Mouse (Mus musculus) midbrain, embryonic 11.5 days (tissue): ENCODE measurements around the gene Brsk1. TPM values are rescaled to one million over a fixed set of nuclear protein-coding genes. Genes with fewer than 3 reads are reported as not detected.

Experiments used
- ATAC-seq: fragments of 200-750 bp; cut with Nextera tagmentation; 2 replicates; pipeline ENCODE4 v1.8.0; 2017; ENCODE audit warnings: moderate TSS enrichment, moderate library complexity; ENCODE audit not compliant: low FRiP score
- DNase-seq: peaks from one replicate; pipeline ENCODE4 v3.0.0; 2015; ENCODE audit warnings: low spot score; ENCODE audit errors: missing footprints
- H3K27ac ChIP-seq: fragments of 300-500 bp; sonication (generic); 2 replicates; pipeline ENCODE4 v1.5.1; 2014; ENCODE audit warnings: low read depth, low read length
- H3K27me3 ChIP-seq: fragments of 300-500 bp; sonication (generic); 2 replicates; pipeline ENCODE4 v1.6.1; 2014; ENCODE audit warnings: mild to moderate bottlenecking, low read length, moderate library complexity, mixed read lengths; ENCODE audit not compliant: control insufficient read depth, insufficient read depth
- H3K36me3 ChIP-seq: fragments of 300-500 bp; sonication (generic); 2 replicates; pipeline ENCODE4 v1.6.1; 2014; ENCODE audit warnings: mild to moderate bottlenecking, low read length, moderate library complexity, mixed read lengths; ENCODE audit not compliant: control insufficient read depth, insufficient read depth
- H3K4me1 ChIP-seq: fragments of 300-500 bp; sonication (generic); 2 replicates; pipeline ENCODE4 v1.6.1; 2014; ENCODE audit warnings: low read length; ENCODE audit not compliant: control insufficient read depth, insufficient read depth
- H3K4me2 ChIP-seq: fragments of 300-500 bp; sonication (generic); 2 replicates; pipeline ENCODE4 v1.6.1; 2014; ENCODE audit warnings: mild to moderate bottlenecking, moderate library complexity
- H3K4me3 ChIP-seq: fragments of 300-500 bp; sonication (generic); 2 replicates; pipeline ENCODE4 v1.5.1; 2014; ENCODE audit warnings: low read depth, low read length
- H3K9ac ChIP-seq: fragments of 300-500 bp; sonication (generic); 2 replicates; pipeline ENCODE4 v1.6.1; 2014; ENCODE audit warnings: low read length
- H3K9me3 ChIP-seq: fragments of 300-500 bp; sonication (generic); 2 replicates; pipeline ENCODE4 v1.6.1; 2016; ENCODE audit warnings: low read length; ENCODE audit not compliant: control insufficient read depth
- WGBS: fragments of 180-500 bp; shearing (Covaris S2); extraction: QIAGEN DNeasy Blood & Tissue Kit; methylation state at CpG from one replicate; pipeline ENCODE4 v1.1.7; 2014; 5-methylcytosine and 5-hydroxymethylcytosine counted together
- polyA plus RNA-seq: library from polyadenylated mRNA; unstranded; fragments of >200 nt; fragmentation: Nextera tagmentation; extraction: Ambion mirVana; gene quantifications from 2 replicates; pipeline ENCODE4 v1.2.1, GENCODE M21; 2014

Gene Brsk1
- polyA plus RNA-seq, 1 experiment from 2014 or later: 3.2 TPM

DNA sequence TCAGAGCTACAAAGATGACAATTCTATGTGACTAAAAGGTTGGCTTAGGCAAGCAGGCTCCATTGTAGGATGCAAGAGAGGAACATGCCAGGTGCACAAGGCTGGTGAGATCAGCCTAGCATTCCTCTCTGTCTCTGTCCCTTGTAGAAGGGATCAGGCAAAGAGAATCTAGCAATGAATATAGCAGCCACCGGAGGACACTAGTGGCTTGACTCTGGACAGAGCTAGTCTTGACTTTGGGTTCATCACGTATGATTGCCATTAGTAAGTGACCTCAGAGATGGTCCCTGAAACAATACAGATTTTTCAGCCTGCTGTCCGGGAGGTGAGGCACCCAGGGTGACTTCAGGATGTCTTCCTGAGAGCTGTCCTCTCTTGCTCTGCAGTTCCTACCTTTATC is 22.2 kb downstream of the Brsk1 start:
- Histone ChIP-seq H3K9ac (no peak overlapping the region), H3K4me3 (no peak overlapping the region), H3K9me3 (no peaks in the 10 kb centered on the region), H3K27ac (no peak overlapping the region), H3K4me2 (no peak overlapping the region), H3K36me3 (peaks cover 28% of the 10 kb centered on the region), H3K27me3 (no peaks in the 10 kb centered on the region), H3K4me1 (no peaks in the 10 kb centered on the region)
- ATAC-seq (no peak), DNase-seq (no peak)
- WGBS: 84% methylated on average over 3 of the region's 3 CpGs

DNA sequence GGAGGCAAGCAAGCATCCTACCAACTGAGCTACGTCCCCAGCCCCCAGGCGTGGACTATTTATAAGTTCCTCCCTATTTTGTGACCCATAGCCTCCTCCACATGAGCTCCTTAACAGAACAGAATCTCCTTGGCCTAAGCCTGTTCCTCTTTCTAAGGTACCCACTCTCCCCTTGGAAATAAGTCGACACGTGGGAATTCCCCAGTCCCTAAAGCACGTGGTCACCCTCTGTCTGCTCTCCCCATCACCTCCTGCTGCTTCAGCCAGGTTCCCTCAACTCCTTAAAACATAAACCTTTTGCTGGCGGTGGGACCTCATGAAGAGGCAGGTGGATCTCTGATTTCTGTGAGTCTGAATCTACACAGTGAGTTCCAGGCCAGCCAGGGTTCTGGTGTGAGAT is 26.6 kb downstream of the Brsk1 start:
- H3K9me3 ChIP-seq: no peaks in the 10 kb centered on the region
- no peak for ATAC-seq
- H3K27me3 ChIP-seq: no peaks in the 10 kb centered on the region
- peaks cover 14% of the 10 kb centered on the region for H3K36me3 ChIP-seq
- no peak overlapping the region for H3K9ac ChIP-seq
- H3K4me3 ChIP-seq: no peak overlapping the region
- no peak overlapping the region for H3K4me2 ChIP-seq
- DNase-seq: no peak
- H3K27ac ChIP-seq: no peak overlapping the region
- 67% methylated on average over 6 of the region's 6 CpGs for WGBS
- no peaks in the 10 kb centered on the region for H3K4me1 ChIP-seq

DNA sequence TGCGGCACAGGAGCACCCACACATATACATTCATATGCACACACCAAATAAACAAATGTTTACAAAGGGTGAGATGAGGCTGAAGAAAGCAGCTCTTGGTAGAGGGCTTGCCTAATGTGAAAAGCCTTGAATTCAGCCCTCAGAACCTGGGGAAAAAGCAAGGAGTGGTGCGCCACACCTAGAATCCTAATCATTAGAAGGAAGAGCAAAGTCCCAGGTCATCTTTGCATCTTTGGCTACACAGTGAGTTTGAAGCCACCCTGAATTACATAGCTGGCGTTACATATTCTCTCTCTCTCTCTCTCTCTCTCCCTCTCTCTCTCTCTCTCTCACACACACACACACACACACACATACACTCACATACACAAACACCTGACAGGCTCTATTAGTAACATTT is 28.9 kb downstream of the Brsk1 start:
- Histone ChIP-seq H3K36me3 (peaks cover 3% of the 10 kb centered on the region; the same call in 1 of the 2 replicates), H3K27me3 (no peaks in the 10 kb centered on the region), H3K9ac (no peak overlapping the region), H3K9me3 (no peaks in the 10 kb centered on the region), H3K4me1 (no peaks in the 10 kb centered on the region), H3K4me2 (no peak overlapping the region), H3K27ac (no peak overlapping the region), H3K4me3 (no peak overlapping the region)
- no peak for DNase-seq
- WGBS: 94% methylated on average over 3 of the region's 3 CpGs
- no peak for ATAC-seq

DNA sequence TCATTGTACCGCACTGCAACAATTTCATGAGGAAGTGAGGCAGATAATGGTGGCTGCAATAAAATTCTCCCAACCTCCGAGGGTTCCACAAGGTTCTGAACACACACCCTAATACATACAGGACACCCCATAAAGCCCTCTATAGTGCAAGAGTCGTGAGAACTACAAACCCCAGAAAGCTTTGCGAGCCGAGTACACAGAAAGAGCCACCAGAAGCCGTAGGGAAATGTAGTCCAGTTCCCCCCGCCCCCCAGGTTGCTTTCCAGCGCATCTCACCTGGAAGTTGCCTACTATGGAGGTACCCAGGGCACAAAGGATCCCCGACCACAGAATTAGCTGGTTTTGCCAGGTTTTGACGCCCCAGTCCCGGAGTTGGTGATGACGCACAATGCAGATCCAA is 33.1 kb downstream of the Brsk1 start:
- Histone ChIP-seq H3K4me1 (no peaks in the 10 kb centered on the region), H3K27ac (no peak overlapping the region), H3K4me3 (peak overlapping the region; percentile 17; the same call in 1 of the 2 replicates), H3K4me2 (peak overlapping the region; percentile 38), H3K27me3 (no peaks in the 10 kb centered on the region), H3K9me3 (no peaks in the 10 kb centered on the region), H3K9ac (0 out of 2 replicates have a peak overlapping the region, but pooled peaks have one; percentile 24), H3K36me3 (no peaks in the 10 kb centered on the region)
- ATAC-seq (peak; percentile 59; the same call in 1 of the 2 replicates), DNase-seq (no peak)
- 41% methylated on average over 12 of the region's 12 CpGs for WGBS

DNA sequence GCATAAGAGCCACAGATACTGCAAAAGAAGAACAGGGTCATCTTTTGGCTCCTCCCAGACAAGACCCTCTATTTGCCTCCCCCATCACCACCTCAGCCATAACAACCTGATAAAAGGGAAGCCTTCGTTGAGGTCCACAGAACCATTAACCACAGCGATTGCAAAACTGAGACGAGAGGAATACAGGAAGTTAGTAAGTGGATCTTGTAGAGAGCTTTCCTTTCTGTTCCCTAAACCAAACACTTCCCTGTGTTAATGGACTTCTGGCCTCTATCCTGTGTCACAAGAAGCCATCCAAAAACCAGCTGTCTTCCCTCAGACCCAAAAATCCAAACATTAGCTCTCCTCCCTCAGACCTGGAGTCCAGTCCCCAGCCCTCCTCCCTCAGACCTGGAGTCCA is 34.0 kb downstream of the Brsk1 start:
- ATAC-seq (no peak), DNase-seq (no peak)
- H3K4me1 ChIP-seq: no peaks in the 10 kb centered on the region
- no peaks in the 10 kb centered on the region for H3K9me3 ChIP-seq
- 84% methylated on average over 3 of the region's 3 CpGs for WGBS
- no peak overlapping the region for H3K9ac ChIP-seq
- no peak overlapping the region for H3K4me3 ChIP-seq
- H3K27ac ChIP-seq: no peak overlapping the region
- H3K36me3 ChIP-seq: no peaks in the 10 kb centered on the region
- H3K4me2 ChIP-seq: no peak overlapping the region
- H3K27me3 ChIP-seq: no peaks in the 10 kb centered on the region

DNA sequence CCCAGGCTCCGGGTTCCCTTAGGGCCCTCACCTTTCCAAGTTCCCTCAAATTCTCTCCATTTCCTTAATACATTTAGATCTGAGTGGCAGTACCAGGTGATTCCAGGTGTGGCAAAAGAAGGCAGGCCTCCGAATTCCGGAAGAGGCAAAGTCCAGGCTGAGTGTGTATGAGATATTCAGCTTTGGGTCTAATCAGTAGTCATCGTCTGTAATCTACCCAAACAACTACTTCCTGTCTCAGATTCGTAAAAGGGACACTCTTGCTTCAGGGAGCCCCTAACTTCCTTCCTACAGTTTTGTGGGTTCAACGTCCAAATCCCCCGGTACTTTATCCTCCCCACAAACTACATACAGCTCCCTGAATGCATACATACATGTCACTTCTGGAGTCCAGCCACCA is 34.8 kb downstream of the Brsk1 start, which contains the start of gene Tmem150b:
Tmem150b (minus strand) TSS at position 81 of the 400 bp plus-strand sequence.
- Histone ChIP-seq H3K9ac (no peak within 1 kb of the TSS), H3K27me3 (no peaks in the 10 kb centered on the region), H3K4me1 (no peaks in the 10 kb centered on the region), H3K4me2 (no peak within 1 kb of the TSS), H3K27ac (no peak within 1 kb of the TSS), H3K9me3 (no peaks in the 10 kb centered on the region), H3K36me3 (no peaks in the 10 kb centered on the region), H3K4me3 (no peak within 1 kb of the TSS)
- DNase-seq (no peak), ATAC-seq (no peak)
- 83% methylated on average over 7 of the region's 7 CpGs for WGBS

DNA sequence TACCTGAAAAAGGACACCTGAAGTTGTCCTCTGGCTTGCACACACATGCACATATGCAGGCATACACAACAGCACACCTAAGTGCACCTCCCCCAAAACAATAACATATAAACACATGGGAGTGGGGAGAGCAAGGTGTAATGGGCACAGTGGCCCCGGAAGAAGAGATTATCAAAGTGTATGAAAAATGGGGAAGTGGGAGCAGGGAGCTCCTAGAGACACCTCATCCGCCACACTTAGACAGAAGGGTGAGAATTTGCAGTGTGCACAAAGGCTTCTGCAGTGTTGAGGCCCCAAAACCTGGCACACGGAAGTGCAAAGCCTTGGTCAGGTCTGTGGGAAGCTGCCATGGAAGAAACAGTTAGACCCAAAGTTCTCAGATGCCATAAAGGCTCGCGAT is 40.7 kb downstream of the Brsk1 start:
- Histone ChIP-seq H3K4me2 (no peak overlapping the region), H3K27me3 (no peaks in the 10 kb centered on the region), H3K9me3 (no peaks in the 10 kb centered on the region), H3K27ac (no peak overlapping the region), H3K36me3 (no peaks in the 10 kb centered on the region), H3K4me3 (no peak overlapping the region), H3K4me1 (no peaks in the 10 kb centered on the region), H3K9ac (no peak overlapping the region)
- no peak for ATAC-seq
- 83% methylated on average over 5 of the region's 5 CpGs for WGBS
- DNase-seq: no peak

DNA sequence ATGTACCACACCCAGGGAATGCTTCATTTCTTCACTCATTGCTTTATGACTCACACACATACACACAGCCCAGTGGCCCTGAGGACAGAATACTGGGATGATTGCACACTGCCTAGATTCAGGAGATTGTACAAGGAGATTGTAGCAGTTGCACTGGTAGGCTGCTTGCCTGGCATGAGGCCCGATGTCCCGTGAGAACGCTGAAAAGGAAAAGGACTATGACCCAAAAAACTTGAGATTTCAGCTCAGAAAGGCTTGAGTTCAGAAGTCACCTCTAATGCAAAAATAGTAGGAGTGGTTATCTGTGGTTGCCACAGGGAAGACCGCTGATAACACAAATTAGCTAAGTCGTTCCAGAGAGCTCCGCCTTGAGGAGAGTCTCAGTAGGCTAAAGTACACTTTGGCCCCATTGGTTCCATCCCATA is 42.6 kb downstream of the Brsk1 start:
- Histone ChIP-seq H3K4me2 (no peak overlapping the region), H3K4me3 (no peak overlapping the region), H3K4me1 (no peaks in the 10 kb centered on the region), H3K27ac (no peak overlapping the region), H3K9me3 (no peaks in the 10 kb centered on the region), H3K36me3 (no peaks in the 10 kb centered on the region), H3K9ac (no peak overlapping the region), H3K27me3 (no peaks in the 10 kb centered on the region)
- DNase-seq (no peak), ATAC-seq (no peak)
- 71% methylated on average over 6 of the region's 6 CpGs for WGBS

DNA sequence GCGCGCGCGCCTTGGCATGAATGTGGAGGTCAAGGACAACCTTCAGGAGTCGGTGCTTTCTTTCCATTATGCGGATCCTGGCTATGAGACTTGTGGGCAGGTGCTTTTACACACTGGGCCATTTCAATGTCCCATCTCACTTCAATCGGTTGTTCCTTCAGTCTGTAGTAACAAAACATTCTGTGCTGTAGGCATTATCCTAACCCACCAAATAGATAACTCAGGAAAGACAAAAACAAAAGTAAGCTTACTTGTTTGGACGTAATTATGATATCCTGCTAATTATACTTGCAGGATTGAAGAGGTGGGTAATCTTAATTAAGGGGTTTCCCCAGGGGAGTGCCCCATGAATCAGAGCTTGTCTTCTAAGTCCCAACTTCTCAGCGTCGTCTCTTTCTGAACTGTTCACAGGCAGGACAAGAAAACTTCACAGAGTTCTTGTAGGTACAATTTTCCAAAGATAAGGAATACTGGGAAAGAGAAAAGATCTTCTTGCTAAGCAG is 48.7 kb downstream of the Brsk1 start:
- Histone ChIP-seq H3K27me3 (no peaks in the 10 kb centered on the region), H3K4me3 (peak overlapping the region; percentile 26), H3K9me3 (no peaks in the 10 kb centered on the region), H3K27ac (peak overlapping the region; percentile 73), H3K9ac (peak overlapping the region; percentile 54), H3K36me3 (no peaks in the 10 kb centered on the region), H3K4me2 (peak overlapping the region; percentile 59), H3K4me1 (peaks cover 19% of the 10 kb centered on the region)
- DNase-seq (peak; percentile 92), ATAC-seq (no peak)
- WGBS: 45% methylated on average over 10 of the region's 10 CpGs
